Mouse (Mus musculus): ENCODE measurements around the gene Rab11fip3. TPM values are rescaled to one million over a fixed set of nuclear protein-coding genes. Genes with fewer than 3 reads are reported as not detected.

The Rab11fip3 gene
- polyA plus RNA-seq, 1 experiment from 2014 or later, result 21.0 TPM

- no peaks in the 10 kb centered on the region for H3K4me1 ChIP-seq
- H3K9me3 ChIP-seq, result no peaks in the 10 kb centered on the region
- H3K36me3 ChIP-seq (replicated peaks), result peaks cover 47% of the 10 kb centered on the region
- WGBS, result 84% methylated on average over 3 of the region's 3 CpGs
- no peak overlapping the region for H3K27ac ChIP-seq
- H3K4me3 ChIP-seq, result no peak overlapping the region
- no peak for DNase-seq (ENCODE audit: extremely low spot score, low spot score)
- no peaks in the 10 kb centered on the region for H3K27me3 ChIP-seq (ENCODE audit: poor library complexity, severe bottlenecking)
Measured at GRCm38 (mm10) chr17:25967652-25968051, 101.7 kb downstream of the Rab11fip3 start.

GRCm38 (mm10) chr17:25964271-25964670, 105.1 kb downstream of the Rab11fip3 start:
- DNase-seq (ENCODE audit: extremely low spot score, low spot score), result no peak
- Histone ChIP-seq H3K9me3 (no peaks in the 10 kb centered on the region), H3K27me3 (ENCODE audit: poor library complexity, severe bottlenecking) (no peaks in the 10 kb centered on the region), H3K36me3 (replicated peaks) (peaks cover 67% of the 10 kb centered on the region), H3K4me3 (no peak overlapping the region), H3K4me1 (no peaks in the 10 kb centered on the region), H3K27ac (no peak overlapping the region)
- WGBS, result 92% methylated on average over 7 of the region's 7 CpGs

GRCm38 (mm10) chr17:25962413-25962905, 106.9 kb downstream of the Rab11fip3 start:
- DNase-seq (ENCODE audit: extremely low spot score, low spot score), result no peak
- Histone ChIP-seq H3K27ac (no peak overlapping the region), H3K4me3 (no peak overlapping the region), H3K27me3 (ENCODE audit: poor library complexity, severe bottlenecking) (no peaks in the 10 kb centered on the region), H3K4me1 (0 out of 2 replicates have a peak, but pooled peaks cover 3% of the 10 kb centered on the region), H3K9me3 (no peaks in the 10 kb centered on the region), H3K36me3 (replicated peaks) (peaks cover 84% of the 10 kb centered on the region)
- WGBS, result 94% methylated on average over 7 of the region's 7 CpGs

GRCm38 (mm10) chr17:25961566-25961965, 107.8 kb downstream of the Rab11fip3 start:
- peaks cover 85% of the 10 kb centered on the region for H3K36me3 ChIP-seq (replicated peaks)
- H3K27ac ChIP-seq, result no peak overlapping the region
- H3K9me3 ChIP-seq, result no peaks in the 10 kb centered on the region
- 0 out of 2 replicates have a peak, but pooled peaks cover 7% of the 10 kb centered on the region for H3K4me1 ChIP-seq
- WGBS, result 94% methylated on average over 5 of the region's 5 CpGs
- no peaks in the 10 kb centered on the region for H3K27me3 ChIP-seq (ENCODE audit: poor library complexity, severe bottlenecking)
- no peak overlapping the region for H3K4me3 ChIP-seq
- DNase-seq (ENCODE audit: extremely low spot score, low spot score), result no peak

- 92% methylated on average over 23 of the region's 23 CpGs for WGBS
- no peak for DNase-seq (ENCODE audit: extremely low spot score, low spot score)
- Histone ChIP-seq H3K27me3 (ENCODE audit: poor library complexity, severe bottlenecking) (peaks cover 1% of the 10 kb centered on the region), H3K4me1 (0 out of 2 replicates have a peak, but pooled peaks cover 12% of the 10 kb centered on the region), H3K36me3 (replicated peaks) (peaks cover 75% of the 10 kb centered on the region), H3K4me3 (no peak overlapping the region), H3K27ac (no peak overlapping the region), H3K9me3 (no peaks in the 10 kb centered on the region)
Measured at GRCm38 (mm10) chr17:25959630-25960467, 109.5 kb downstream of the Rab11fip3 start.

- H3K9me3 ChIP-seq, result no peaks in the 10 kb centered on the region
- 0 out of 2 replicates have a peak, but pooled peaks cover 12% of the 10 kb centered on the region for H3K4me1 ChIP-seq
- H3K27ac ChIP-seq, result no peak overlapping the region
- WGBS, result 95% methylated on average over 11 of the region's 11 CpGs
- H3K4me3 ChIP-seq, result no peak overlapping the region
- no peak for DNase-seq (ENCODE audit: extremely low spot score, low spot score)
- H3K27me3 ChIP-seq (ENCODE audit: poor library complexity, severe bottlenecking), result peaks cover 10% of the 10 kb centered on the region
- peaks cover 66% of the 10 kb centered on the region for H3K36me3 ChIP-seq (replicated peaks)
Measured at GRCm38 (mm10) chr17:25958771-25959494, 110.4 kb downstream of the Rab11fip3 start.

- Histone ChIP-seq H3K36me3 (replicated peaks) (peaks cover 53% of the 10 kb centered on the region), H3K27ac (no peak overlapping the region), H3K27me3 (ENCODE audit: poor library complexity, severe bottlenecking) (peaks cover 24% of the 10 kb centered on the region), H3K4me1 (0 out of 2 replicates have a peak, but pooled peaks cover 12% of the 10 kb centered on the region), H3K4me3 (no peak overlapping the region; the same call in 1 of the 2 replicates), H3K9me3 (no peaks in the 10 kb centered on the region)
- no peak for DNase-seq (ENCODE audit: extremely low spot score, low spot score)
- 80% methylated on average over 14 of the region's 14 CpGs for WGBS
Measured at GRCm38 (mm10) chr17:25957586-25958051, 111.7 kb downstream of the Rab11fip3 start.

GRCm38 (mm10) chr17:25956631-25957030, 112.7 kb downstream of the Rab11fip3 start:
- 84% methylated on average over 7 of the region's 7 CpGs for WGBS
- DNase-seq (ENCODE audit: extremely low spot score, low spot score), result no peak
- peaks cover 34% of the 10 kb centered on the region for H3K27me3 ChIP-seq (ENCODE audit: poor library complexity, severe bottlenecking)
- H3K4me3 ChIP-seq, result no peak overlapping the region
- no peaks in the 10 kb centered on the region for H3K9me3 ChIP-seq
- no peak overlapping the region for H3K27ac ChIP-seq
- peaks cover 20% of the 10 kb centered on the region for H3K4me1 ChIP-seq
- H3K36me3 ChIP-seq (replicated peaks), result peaks cover 43% of the 10 kb centered on the region

GRCm38 (mm10) chr17:25956201-25956600, 113.2 kb downstream of the Rab11fip3 start:
- Histone ChIP-seq H3K27ac (no peak overlapping the region), H3K9me3 (no peaks in the 10 kb centered on the region), H3K27me3 (ENCODE audit: poor library complexity, severe bottlenecking) (peaks cover 38% of the 10 kb centered on the region), H3K4me3 (no peak overlapping the region), H3K36me3 (replicated peaks) (peaks cover 39% of the 10 kb centered on the region), H3K4me1 (peaks cover 24% of the 10 kb centered on the region)
- 83% methylated on average over 7 of the region's 7 CpGs for WGBS
- no peak for DNase-seq (ENCODE audit: extremely low spot score, low spot score)

GRCm38 (mm10) chr17:25955736-25956135, 113.6 kb downstream of the Rab11fip3 start:
- Histone ChIP-seq H3K27me3 (ENCODE audit: poor library complexity, severe bottlenecking) (peaks cover 42% of the 10 kb centered on the region), H3K4me3 (no peak overlapping the region), H3K9me3 (no peaks in the 10 kb centered on the region), H3K27ac (no peak overlapping the region), H3K36me3 (replicated peaks) (peaks cover 35% of the 10 kb centered on the region), H3K4me1 (peaks cover 29% of the 10 kb centered on the region)
- no peak for DNase-seq (ENCODE audit: extremely low spot score, low spot score)
- 80% methylated on average over 3 of the region's 3 CpGs for WGBS

- 68% methylated on average over 2 of the region's 2 CpGs for WGBS
- peaks cover 53% of the 10 kb centered on the region for H3K27me3 ChIP-seq (ENCODE audit: poor library complexity, severe bottlenecking)
Measured at GRCm38 (mm10) chr17:25954671-25955070, 114.7 kb downstream of the Rab11fip3 start.

GRCm38 (mm10) chr17:25953161-25953560, 116.2 kb downstream of the Rab11fip3 start:
- DNase-seq (ENCODE audit: extremely low spot score, low spot score), result no peak
- Histone ChIP-seq H3K36me3 (replicated peaks) (peaks cover 9% of the 10 kb centered on the region), H3K9me3 (no peaks in the 10 kb centered on the region), H3K4me1 (peaks cover 29% of the 10 kb centered on the region), H3K27ac (no peak overlapping the region), H3K27me3 (ENCODE audit: poor library complexity, severe bottlenecking) (peaks cover 55% of the 10 kb centered on the region), H3K4me3 (no peak overlapping the region)
- 77% methylated on average over 5 of the region's 5 CpGs for WGBS

More at GRCm38 (mm10) chr17:25954671-25955070, 114.7 kb downstream of the Rab11fip3 start:
- Histone ChIP-seq H3K27ac (no peak overlapping the region), H3K36me3 (replicated peaks) (peaks cover 24% of the 10 kb centered on the region), H3K4me1 (peaks cover 29% of the 10 kb centered on the region), H3K4me3 (no peak overlapping the region), H3K9me3 (no peaks in the 10 kb centered on the region)
- no peak for DNase-seq (ENCODE audit: extremely low spot score, low spot score)

Data from forebrain, embryonic 10.5 days (tissue).